Comparison of ENCODE assay signal across 8 mouse cellular contexts in genomic region chr3:109340274-109341070, GRCm38 (mm10). TPM values are rescaled to one million over a fixed set of nuclear protein-coding genes. Genes with fewer than 3 reads are reported as not detected.
DNase-seq lines count a peak whose midpoint lies in the region; ATAC-seq lines count a peak whose summit lies in the region.

TSS of gene Vav3 (plus strand) at chr3:109340653.

- H3K27me3 ChIP-seq in heart, embryonic 14.5 days (ENCODE audit: control insufficient read depth, insufficient read depth, low read length): no peaks in the 10 kb centered on the region
- H3K27me3 ChIP-seq in liver, embryonic 16.5 days (ENCODE audit: control insufficient read depth, insufficient read depth, low read depth, low read length): peaks cover 31% of the 10 kb centered on the region
- H3K27me3 ChIP-seq in neural tube, embryonic 11.5 days (ENCODE audit: control insufficient read depth, insufficient read depth, low read length): no peaks in the 10 kb centered on the region
- H3K27me3 ChIP-seq in stomach, embryonic 15.5 days (replicated peaks): no peaks in the 10 kb centered on the region

- peak within 1 kb of the TSS; percentile 80 for H3K9ac ChIP-seq in heart, embryonic 14.5 days (ENCODE audit: low read length)
- H3K9ac ChIP-seq in liver, embryonic 16.5 days (ENCODE audit: low read depth, low read length): peak within 1 kb of the TSS; percentile 50
- peak within 1 kb of the TSS; percentile 79 for H3K9ac ChIP-seq in neural tube, embryonic 11.5 days (ENCODE audit: low read length)
- peak within 1 kb of the TSS; percentile 41 for H3K9ac ChIP-seq in stomach, embryonic 15.5 days

- peaks cover 2 to 5% of the 10 kb centered on the region in 2 experiments; a peak in 2 of 4 replicates for H3K4me1 ChIP-seq in heart, embryonic 14.5 days (ENCODE audit: control insufficient read depth in 2 of 2, insufficient read depth in 2 of 2, low read length in 2 of 2)
- H3K4me1 ChIP-seq in liver, embryonic 16.5 days (ENCODE audit: control insufficient read depth, low read depth, low read length): no peaks in the 10 kb centered on the region
- H3K4me1 ChIP-seq in neural tube, embryonic 11.5 days (ENCODE audit: control insufficient read depth, insufficient read depth, low read length): no peaks in the 10 kb centered on the region
- peaks cover 3% of the 10 kb centered on the region; the same call in 1 of the 2 replicates for H3K4me1 ChIP-seq in stomach, embryonic 15.5 days

- no peak for ATAC-seq in erythroblast, adult 5-6 weeks (replicated peaks; ENCODE audit: low FRiP score, poor library complexity, severe bottlenecking)
- peak; percentile 81 for ATAC-seq in heart, embryonic 14.5 days (ENCODE audit: insufficient number of reproducible peaks, insufficient read depth, low FRiP score, low read depth)
- ATAC-seq in liver, embryonic 16.5 days (ENCODE audit: low read depth): peak; percentile 74
- ATAC-seq in neural tube, embryonic 11.5 days (ENCODE audit: insufficient read depth, low FRiP score, low TSS enrichment): peak; percentile 93
- ATAC-seq in stomach, embryonic 15.5 days (ENCODE audit: insufficient read depth, low FRiP score, low read depth): peak; percentile 86

- peak; percentile 7 for DNase-seq in cerebellum, adult 9-11 months
- no peak for DNase-seq in cerebellum, adult 9-10 months
- peak; percentile 81 for DNase-seq in kidney, postnatal 10 days
- peak; percentile 77 for DNase-seq in neural tube, embryonic 11.5 days (ENCODE audit: low spot score)

- no peaks in the 10 kb centered on the region for H3K36me3 ChIP-seq in heart, embryonic 14.5 days (ENCODE audit: control insufficient read depth, insufficient read depth, low read length)
- H3K36me3 ChIP-seq in liver, embryonic 16.5 days (ENCODE audit: control insufficient read depth, insufficient read depth): no peaks in the 10 kb centered on the region
- H3K36me3 ChIP-seq in neural tube, embryonic 11.5 days (ENCODE audit: control insufficient read depth, insufficient read depth, low read length): no peaks in the 10 kb centered on the region
- H3K36me3 ChIP-seq in stomach, embryonic 15.5 days: no peaks in the 10 kb centered on the region

- under 1% methylated on average over 86 of the region's 92 CpGs for WGBS in heart, embryonic 14.5 days
- under 1% methylated on average over 91 of the region's 92 CpGs for WGBS in liver, embryonic 16.5 days (ENCODE audit: insufficient replicate concordance)
- WGBS in neural tube, embryonic 11.5 days: under 1% methylated on average over 66 of the region's 92 CpGs
- under 1% methylated on average over 89 of the region's 92 CpGs for WGBS in stomach, embryonic 15.5 days

- peak within 1 kb of the TSS; percentile 93 for H3K4me2 ChIP-seq in heart, embryonic 14.5 days (ENCODE audit: low read length)
- H3K4me2 ChIP-seq in liver, embryonic 16.5 days (ENCODE audit: low read depth, low read length): peak within 1 kb of the TSS; percentile 74
- peak within 1 kb of the TSS; percentile 70 for H3K4me2 ChIP-seq in neural tube, embryonic 11.5 days (ENCODE audit: low read depth)
- peak within 1 kb of the TSS; percentile 82 for H3K4me2 ChIP-seq in stomach, embryonic 15.5 days

- H3K4me3 ChIP-seq in heart, embryonic 14.5 days (ENCODE audit: control insufficient read depth in 1 of 2, insufficient read depth in 1 of 2, low read depth in 1 of 2, low read length in 2 of 2): peak within 1 kb of the TSS; percentile 68 to 92
- H3K4me3 ChIP-seq in liver, embryonic 16.5 days (ENCODE audit: low read depth, low read length): peak within 1 kb of the TSS; percentile 60
- peak within 1 kb of the TSS; percentile 76 for H3K4me3 ChIP-seq in neural tube, embryonic 11.5 days (ENCODE audit: low read depth, low read length)
- H3K4me3 ChIP-seq in stomach, embryonic 15.5 days (replicated peaks): peak within 1 kb of the TSS; percentile 70

- H3K9me3 ChIP-seq in heart, embryonic 14.5 days (ENCODE audit: control insufficient read depth, low read length): no peaks in the 10 kb centered on the region
- H3K9me3 ChIP-seq in liver, embryonic 16.5 days (replicated peaks; ENCODE audit: control insufficient read depth, low read length): no peaks in the 10 kb centered on the region
- no peaks in the 10 kb centered on the region for H3K9me3 ChIP-seq in neural tube, embryonic 11.5 days (ENCODE audit: control insufficient read depth, low read length)
- H3K9me3 ChIP-seq in stomach, embryonic 15.5 days: no peaks in the 10 kb centered on the region

- peak within 1 kb of the TSS; percentile 68 to 80 for H3K27ac ChIP-seq in heart, embryonic 14.5 days (replicated peaks in 1 of 2; ENCODE audit: control insufficient read depth in 1 of 2, insufficient read depth in 1 of 2, low read depth in 2 of 2, low read length in 2 of 2)
- H3K27ac ChIP-seq in liver, embryonic 16.5 days (ENCODE audit: low read length): peak within 1 kb of the TSS; percentile 50
- peak within 1 kb of the TSS; percentile 90 for H3K27ac ChIP-seq in neural tube, embryonic 11.5 days (ENCODE audit: low read depth, low read length)
- peak within 1 kb of the TSS; percentile 84 for H3K27ac ChIP-seq in stomach, embryonic 15.5 days

RNA-seq across cellular contexts. Expression of gene Vav3, which starts in this region (rescaled TPM):
- total RNA-seq in erythroblast, adult 5-6 weeks (2015; ENCODE audit: low replicate concordance): 6.5 and 25.7 TPM in 2 replicates
- total RNA-seq in erythroblast, adult 5-6 weeks (2017; ENCODE audit: low replicate concordance): 13.2 and 15.5 TPM in 2 replicates
- 11.8 and 13.6 TPM in 2 replicates for polyA plus RNA-seq in heart, embryonic 14.5 days (2014; fragmentation: Nextera tagmentation; extraction: Ambion mirVana)
- 2.7 and 2.9 TPM in 2 replicates for polyA plus RNA-seq in liver, embryonic 16.5 days (2015; fragmentation: Nextera tagmentation; extraction: Ambion mirVana)
- 17.4 and 19.9 TPM in 2 replicates for polyA plus RNA-seq in neural tube, embryonic 11.5 days (2014; fragmentation: Nextera tagmentation; extraction: Ambion mirVana)
- 14.9 and 17.5 TPM in 2 replicates for polyA plus RNA-seq in stomach, embryonic 15.5 days (2015; fragmentation: Nextera tagmentation; extraction: Ambion mirVana)
